Mouse (Mus musculus) bone marrow, adult 2 months (tissue): Measurements from ENCODE around the gene Tirap.

Experiments
- CTCF ChIP-seq: fragments of 200-500 bp; IDR thresholded peaks from 2 replicates; pipeline ENCODE4 v1.5.1; 2011; ENCODE audit warnings: low read length, control low read depth; ENCODE audit not compliant: control insufficient read depth, insufficient read depth
- POLR2A ChIP-seq: fragments of 200-500 bp; IDR thresholded peaks from 2 replicates; pipeline ENCODE4 v1.6.1; 2011; ENCODE audit warnings: low read depth, mild to moderate bottlenecking, control low read depth, low read length, borderline replicate concordance; ENCODE audit not compliant: control insufficient read depth

- TF ChIP-seq POLR2A = no peak
- no peak for TF ChIP-seq CTCF
Measured at GRCm38 (mm10) chr9:35187351-35187903, 12.7 kb downstream of the Tirap start.
